Mouse (Mus musculus) megakaryocyte, embryonic 14.5 days (primary cell): ENCODE measurements around the gene Gm49380. TPM values are rescaled to one million over a fixed set of nuclear protein-coding genes. Genes with fewer than 3 reads are reported as not detected.
A peak's percentile ranks its signal among the peaks of the same experiment; 100 is the strongest.

Source experiments
- H3K27me3 ChIP-seq: replicated peaks from 2 replicates; pipeline ENCODE3; 2012; ENCODE audit warnings: inconsistent platforms
- H3K36me3 ChIP-seq: replicated peaks from 2 replicates; pipeline ENCODE3; 2012; ENCODE audit warnings: low read length, inconsistent platforms, mixed read lengths
- H3K4me1 ChIP-seq: 2 replicates; pipeline ENCODE4 v1.6.1; 2012; ENCODE audit warnings: inconsistent platforms
- H3K4me3 ChIP-seq: replicated peaks from 2 replicates; pipeline ENCODE3; 2012; ENCODE audit warnings: moderate library complexity, mild to moderate bottlenecking, inconsistent platforms
- H3K9me3 ChIP-seq: 2 replicates; pipeline ENCODE4 v1.6.1; 2012; ENCODE audit warnings: inconsistent platforms
- FLI1 ChIP-seq: IDR thresholded peaks from 2 replicates; pipeline ENCODE4 v1.6.1; 2012; ENCODE audit warnings: low read length, inconsistent platforms, mixed read lengths
- GATA1 ChIP-seq: IDR thresholded peaks from 3 replicates; pipeline ENCODE4 v1.6.1; 2012; ENCODE audit warnings: mixed read lengths, low read length, inconsistent platforms, borderline replicate concordance
- polyA plus RNA-seq: library from polyadenylated mRNA; stranded (reverse); fragments of >175 nt; gene quantifications from 2 replicates; pipeline ENCODE4 v1.2.3, GENCODE M21; 2012; ENCODE audit warnings: low replicate concordance; ENCODE audit not compliant: insufficient read depth

Gm49380 gene
- polyA plus RNA-seq, 1 experiment: not detected

DNA sequence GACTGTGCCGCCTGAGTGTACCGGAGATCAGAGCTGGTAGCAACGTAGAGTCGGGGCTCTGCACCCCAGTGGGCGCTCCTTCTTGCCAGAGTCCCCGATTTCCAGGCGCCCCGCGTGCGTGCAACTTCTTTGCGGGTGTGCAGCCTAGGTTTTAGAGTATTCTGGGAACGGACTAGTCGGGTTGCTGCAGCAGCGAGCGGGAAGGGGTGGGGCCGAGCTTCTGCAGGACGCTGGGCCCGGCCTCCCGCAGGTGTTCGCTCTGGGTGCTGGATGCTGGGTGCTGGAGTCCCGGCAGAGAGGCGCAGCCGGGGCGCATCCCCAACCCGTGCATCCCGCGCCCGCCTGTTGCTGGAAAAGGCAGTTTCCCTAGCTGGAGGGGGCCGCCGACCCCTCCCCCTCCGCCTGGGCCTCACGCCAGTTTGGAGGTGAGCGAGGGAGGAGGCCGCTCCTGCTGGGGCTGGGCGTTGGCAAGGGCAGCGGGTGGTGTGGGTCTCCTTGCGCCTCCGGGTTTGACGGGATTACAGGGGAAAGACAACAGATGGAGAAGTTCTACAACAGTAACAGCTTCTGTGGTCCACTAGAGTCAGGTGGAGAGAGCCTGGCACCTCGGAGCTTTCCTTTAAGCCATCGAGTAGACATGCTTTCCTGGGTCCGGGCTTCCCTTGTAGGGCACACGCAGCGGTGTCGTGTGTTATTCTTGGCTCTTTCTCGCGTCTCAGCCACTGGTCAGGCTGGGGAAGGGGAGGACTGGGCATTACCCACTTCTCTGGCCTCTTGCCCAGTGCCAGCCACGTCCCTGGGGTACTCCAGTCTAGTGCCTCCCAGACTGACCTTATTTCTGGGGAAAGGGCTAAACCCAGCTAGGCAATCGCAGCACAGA, 21.8 kb upstream of the Gm49380 start:
- Histone ChIP-seq H3K27me3 (peaks cover 82% of the 10 kb centered on the region), H3K4me1 (peaks cover 76% of the 10 kb centered on the region), H3K36me3 (peaks cover 8% of the 10 kb centered on the region), H3K9me3 (no peaks in the 10 kb centered on the region), H3K4me3 (peak overlapping the region; percentile 88)
- TF ChIP-seq GATA1 (no peak), FLI1 (no peak)

DNA sequence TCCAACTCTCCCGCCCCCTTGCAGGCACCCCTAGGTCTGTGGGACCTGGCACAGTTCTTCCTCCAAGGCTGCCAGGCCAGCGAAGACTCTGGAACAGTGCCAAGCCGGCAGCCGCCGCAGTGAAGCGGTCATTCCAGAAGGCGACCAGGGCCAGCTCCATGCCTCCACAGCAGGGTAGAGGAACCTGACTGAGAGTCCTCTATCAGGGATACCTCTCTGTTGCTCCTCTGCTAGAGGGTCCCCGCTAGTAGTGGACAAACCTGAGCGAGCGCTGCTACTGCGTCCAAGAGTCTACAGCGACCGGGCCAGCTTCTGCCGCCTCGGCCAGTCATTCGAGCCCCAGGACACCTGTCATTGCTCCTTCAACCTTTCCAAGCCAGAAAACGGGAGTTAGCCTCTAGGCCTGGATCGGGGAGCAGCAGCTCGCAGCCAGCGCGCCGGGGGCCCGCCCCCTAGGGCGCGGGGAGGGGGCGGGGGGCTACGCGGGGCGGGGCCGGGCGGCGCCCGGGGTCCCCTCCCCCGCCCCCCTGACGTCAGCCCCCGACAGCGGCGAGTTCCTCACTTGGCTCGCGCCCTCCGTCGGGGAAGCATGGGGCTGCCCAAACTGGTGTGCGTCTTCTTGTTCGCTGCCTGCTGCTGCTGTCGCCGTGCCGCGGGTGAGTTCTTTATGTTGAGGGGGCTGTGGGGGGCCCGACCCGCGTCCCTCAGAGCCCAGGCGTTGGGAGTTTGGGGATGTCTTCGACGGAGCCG, 21.0 kb upstream of the Gm49380 start, which contains the start of gene Mcam:
Mcam (plus strand) TSS at position 369 of the 750 bp plus-strand sequence.
- Histone ChIP-seq H3K4me3 (peak within 1 kb of the TSS; percentile 88), H3K36me3 (peaks cover 1% of the 10 kb centered on the region), H3K27me3 (peaks cover 87% of the 10 kb centered on the region), H3K4me1 (peaks cover 78% of the 10 kb centered on the region), H3K9me3 (no peaks in the 10 kb centered on the region)
- TF ChIP-seq GATA1 (no peak), FLI1 (no peak)

DNA sequence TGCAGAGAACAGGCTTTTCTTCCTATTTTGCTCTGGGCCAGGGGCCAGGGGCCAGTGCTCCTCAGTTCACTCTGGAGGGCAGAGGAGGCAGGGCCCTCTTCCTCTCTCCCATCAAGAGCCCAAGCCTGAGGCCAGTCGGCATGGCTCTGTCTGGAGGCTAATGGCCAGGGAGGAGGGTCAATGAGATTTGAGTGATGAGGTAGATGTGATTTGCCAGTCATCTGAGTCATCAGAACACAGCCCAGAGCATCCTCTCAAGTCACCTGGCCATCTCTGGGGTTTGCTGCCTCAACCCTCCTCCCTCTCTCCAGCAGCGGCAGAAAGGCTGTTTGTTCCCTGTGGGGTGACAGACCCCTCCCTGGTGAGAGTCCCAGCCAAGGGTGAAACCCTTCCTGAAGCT, 20.0 kb upstream of the Gm49380 start:
- H3K9me3 ChIP-seq: no peaks in the 10 kb centered on the region
- H3K4me1 ChIP-seq: peaks cover 76% of the 10 kb centered on the region
- no peak overlapping the region for H3K4me3 ChIP-seq
- no peaks in the 10 kb centered on the region for H3K36me3 ChIP-seq
- TF ChIP-seq FLI1 (no peak), GATA1 (no peak)
- peaks cover 94% of the 10 kb centered on the region for H3K27me3 ChIP-seq

DNA sequence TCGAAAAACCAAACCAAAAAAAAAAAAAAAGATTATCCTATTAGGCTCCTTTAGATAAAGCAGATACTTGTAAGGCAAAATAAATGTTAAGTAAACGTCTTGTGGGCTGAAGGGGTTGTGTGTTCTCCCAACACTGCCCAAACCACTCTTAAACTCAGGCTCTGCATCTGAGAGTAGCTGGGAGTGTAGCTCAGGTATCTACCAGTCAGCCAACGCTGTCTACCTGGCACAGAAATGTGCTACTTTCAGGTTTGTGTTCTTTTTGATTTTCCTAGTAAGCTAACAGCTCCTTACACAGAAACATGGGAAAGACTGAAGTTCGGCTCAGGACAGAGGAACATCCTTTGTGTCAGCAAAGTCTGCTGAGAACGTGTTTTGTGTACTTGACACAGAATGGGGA, 18.9 kb upstream of the Gm49380 start:
- Histone ChIP-seq H3K4me1 (peaks cover 75% of the 10 kb centered on the region), H3K4me3 (no peak overlapping the region), H3K27me3 (peaks cover 92% of the 10 kb centered on the region), H3K36me3 (no peaks in the 10 kb centered on the region), H3K9me3 (no peaks in the 10 kb centered on the region)
- no peak for TF ChIP-seq FLI1
- no peak for TF ChIP-seq GATA1

DNA sequence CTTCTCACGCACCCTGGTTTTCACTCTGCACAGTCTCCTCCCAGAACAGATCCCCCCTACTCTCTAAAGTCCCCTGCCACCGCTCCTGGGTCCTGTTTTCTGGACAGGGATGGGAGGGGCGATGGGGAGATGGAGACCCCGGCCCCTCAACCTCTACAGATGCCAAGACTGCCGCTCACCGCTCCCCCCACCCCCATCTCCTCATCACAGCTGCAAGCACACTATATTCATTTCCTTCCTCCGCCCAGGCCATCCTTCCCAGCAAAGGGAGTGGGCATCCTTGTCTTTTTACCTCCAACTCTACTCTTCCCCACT, 17.9 kb upstream of the Gm49380 start:
- Histone ChIP-seq H3K9me3 (no peaks in the 10 kb centered on the region), H3K36me3 (no peaks in the 10 kb centered on the region), H3K27me3 (peaks cover 82% of the 10 kb centered on the region), H3K4me3 (no peak overlapping the region), H3K4me1 (peaks cover 76% of the 10 kb centered on the region)
- TF ChIP-seq FLI1 (no peak), GATA1 (no peak)

DNA sequence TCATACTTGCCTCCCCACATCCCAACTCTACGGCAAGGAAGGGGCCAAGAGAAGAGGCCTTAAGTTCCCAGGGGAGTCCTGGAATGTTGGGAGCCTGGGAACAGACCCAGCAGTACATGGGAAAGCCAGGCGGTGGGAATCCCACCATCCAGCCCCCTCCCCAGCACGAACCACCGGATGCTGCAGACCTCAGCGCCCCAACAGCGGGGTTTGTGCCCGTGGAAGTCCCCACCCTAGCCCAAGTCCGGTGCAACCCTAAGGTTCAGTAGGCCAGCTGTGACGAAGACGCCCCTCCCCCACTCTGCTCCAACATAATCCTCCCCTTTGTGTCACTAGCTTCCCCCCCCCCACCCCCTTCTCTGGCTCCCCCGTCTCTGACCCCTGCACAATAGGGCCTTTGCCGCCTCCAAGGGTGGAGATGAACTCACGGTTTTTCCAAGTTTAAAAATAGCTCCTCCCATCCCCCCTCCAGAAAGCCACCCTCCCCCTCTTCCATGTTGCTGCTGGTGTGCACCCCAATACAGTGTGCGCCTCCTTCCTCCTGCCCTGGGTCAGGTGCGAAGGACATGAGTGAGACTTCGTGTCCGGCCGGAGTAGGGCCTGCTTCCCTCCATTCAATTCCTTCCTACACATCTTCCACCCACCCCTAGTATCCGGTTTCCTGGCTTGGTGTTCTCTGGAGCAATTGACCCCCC, 17.4 kb upstream of the Gm49380 start:
- Histone ChIP-seq H3K36me3 (no peaks in the 10 kb centered on the region), H3K9me3 (no peaks in the 10 kb centered on the region), H3K4me1 (peaks cover 76% of the 10 kb centered on the region), H3K27me3 (peaks cover 77% of the 10 kb centered on the region), H3K4me3 (peak overlapping the region; percentile 86)
- TF ChIP-seq FLI1: no peak
- TF ChIP-seq GATA1: no peak

DNA sequence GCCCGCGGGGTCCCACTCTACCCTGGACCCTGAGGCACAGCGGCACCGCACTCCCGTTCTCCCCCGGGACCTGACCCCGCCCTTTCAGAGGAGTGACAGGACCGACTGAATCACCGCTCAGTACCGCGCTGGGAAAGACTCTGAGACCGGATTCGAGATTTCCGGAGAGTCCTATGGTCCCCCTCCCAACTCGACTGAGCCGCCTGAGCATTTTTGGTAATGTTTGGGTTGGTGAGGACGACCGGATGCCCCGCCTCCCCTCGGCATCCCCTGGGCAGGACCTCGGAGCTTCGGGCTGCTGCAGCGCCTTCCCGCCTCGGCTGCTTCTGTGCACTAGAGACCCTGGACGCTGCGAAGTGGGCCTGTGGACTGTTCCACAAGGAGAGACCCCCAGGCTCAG, 16.7 kb upstream of the Gm49380 start:
- TF ChIP-seq FLI1 (no peak), GATA1 (no peak)

DNA sequence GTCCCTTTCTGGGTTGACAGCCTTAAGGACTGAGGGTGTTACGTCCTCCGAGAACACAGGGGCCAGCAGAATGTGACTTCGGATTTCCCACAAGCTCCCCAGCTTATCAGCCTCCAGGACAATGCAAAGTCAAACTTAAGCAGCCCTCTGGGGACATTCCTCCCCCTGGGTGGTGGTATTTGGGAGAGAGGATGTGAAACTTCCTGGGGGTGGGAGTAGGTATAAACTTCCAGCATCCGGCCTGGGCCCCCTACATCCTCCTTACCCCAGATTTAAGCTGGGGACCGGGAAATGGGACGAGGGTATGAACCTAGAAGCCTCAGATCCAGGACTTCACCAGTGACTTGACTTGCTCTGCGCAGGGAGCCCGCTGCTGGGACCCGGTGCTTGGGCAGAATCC, 16.3 kb upstream of the Gm49380 start:
- peaks cover 66% of the 10 kb centered on the region for H3K27me3 ChIP-seq
- no peaks in the 10 kb centered on the region for H3K9me3 ChIP-seq
- peaks cover 69% of the 10 kb centered on the region for H3K4me1 ChIP-seq
- H3K4me3 ChIP-seq: peak overlapping the region; percentile 86
- no peak for TF ChIP-seq GATA1
- TF ChIP-seq FLI1: no peak
- H3K36me3 ChIP-seq: no peaks in the 10 kb centered on the region

More for the DNA sequence above, 16.7 kb upstream of the Gm49380 start:
- Histone ChIP-seq H3K9me3 (no peaks in the 10 kb centered on the region), H3K4me1 (peaks cover 73% of the 10 kb centered on the region), H3K4me3 (peak overlapping the region; percentile 86), H3K27me3 (peaks cover 70% of the 10 kb centered on the region), H3K36me3 (no peaks in the 10 kb centered on the region)

DNA sequence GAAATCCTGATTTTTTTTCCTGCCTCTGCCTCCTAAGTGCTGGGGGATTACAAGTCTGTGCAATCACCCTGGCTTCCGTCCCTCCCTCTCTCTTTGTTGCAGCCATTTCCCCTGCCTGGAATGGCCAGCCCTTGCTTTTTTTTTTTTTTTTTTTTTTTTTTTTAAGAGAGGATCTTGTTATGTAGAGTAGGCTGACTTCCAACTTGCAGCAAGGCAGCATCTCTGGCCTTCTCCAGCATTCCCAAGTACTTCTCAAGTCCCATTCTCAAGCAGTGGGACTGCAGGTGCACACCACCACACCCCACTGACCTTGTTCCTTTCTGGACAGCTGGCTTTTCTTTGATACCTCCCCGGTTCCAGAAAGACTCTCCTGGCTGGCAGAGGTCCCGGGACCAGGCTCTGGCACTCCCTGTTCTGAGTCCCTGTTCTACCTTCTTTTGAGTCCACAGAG, 14.1 kb upstream of the Gm49380 start:
- Histone ChIP-seq H3K4me3 (no peak overlapping the region), H3K9me3 (no peaks in the 10 kb centered on the region), H3K36me3 (no peaks in the 10 kb centered on the region), H3K4me1 (peaks cover 51% of the 10 kb centered on the region), H3K27me3 (peaks cover 44% of the 10 kb centered on the region)
- no peak for TF ChIP-seq FLI1
- TF ChIP-seq GATA1: no peak

DNA sequence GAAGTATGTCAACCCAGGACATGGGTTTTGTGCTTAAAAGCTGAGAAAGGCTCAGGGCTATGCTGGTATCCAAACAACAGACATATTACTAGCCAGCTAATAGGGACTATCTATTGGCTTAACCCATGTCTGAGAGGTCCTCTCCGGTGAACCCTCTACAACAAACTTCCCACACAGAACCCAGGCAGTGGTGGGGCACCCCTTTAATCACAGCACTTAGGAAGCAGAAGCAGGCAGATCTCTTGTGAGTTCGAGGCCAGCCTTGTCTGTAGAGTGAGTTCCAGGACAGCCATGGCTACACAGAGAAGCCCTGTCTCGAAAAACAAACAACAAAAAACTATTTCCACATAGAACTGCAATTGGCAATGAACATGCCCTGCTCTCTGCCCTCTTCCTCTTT, 13.4 kb upstream of the Gm49380 start:
- Histone ChIP-seq H3K27me3 (peaks cover 40% of the 10 kb centered on the region), H3K36me3 (no peaks in the 10 kb centered on the region), H3K4me1 (peaks cover 51% of the 10 kb centered on the region), H3K9me3 (no peaks in the 10 kb centered on the region), H3K4me3 (no peak overlapping the region)
- TF ChIP-seq GATA1: no peak
- no peak for TF ChIP-seq FLI1
